ENCODE assay signal across 27 mouse cellular contexts in genomic region chr11:80054659-80055058, GRCm38 (mm10). TPM values are rescaled to one million over a fixed set of nuclear protein-coding genes. Genes with fewer than 3 reads are reported as not detected.
DNase-seq lines count a peak whose midpoint lies in the region; ATAC-seq and TF ChIP-seq lines count a peak whose summit lies in the region.
"Had no signal": no experiment of that assay in that cellular context is flagged by ENCODE, and none has a peak within 500 bp of the region (broad histone marks: within the 10 kb centered on the region; RNA-seq: fewer than 3 reads in every experiment).

No protein-coding gene starts in this region.

- no peak for TF ChIP-seq CTCF in lung, postnatal 0 days (IDR thresholded peaks at IDR 0.05)

- no peak for ATAC-seq in heart, embryonic 13.5 days (ENCODE audit: extremely low read depth, insufficient number of reproducible peaks, low FRiP score, low TSS enrichment)
- peak; percentile 59 for ATAC-seq in lung, postnatal 0 days
- ATAC-seq: activated CD4-positive, CD25-positive, alpha-beta regulatory T cell, adult 4 months; CD4-positive, CD25-positive, alpha-beta regulatory T cell, adult 4 months; forebrain, embryonic 14.5 days; forebrain, embryonic 16.5 days; Patski had no signal

- H3K4me1 ChIP-seq in heart, embryonic 13.5 days: peaks cover 41% of the 10 kb centered on the region
- no peaks in the 10 kb centered on the region for H3K4me1 ChIP-seq in lung, postnatal 0 days (ENCODE audit: insufficient read depth, low read depth, low read length)
- H3K4me1 ChIP-seq: forebrain, embryonic 10.5 days; forebrain, embryonic 12.5 days had no signal

- no peak overlapping the region for H3K4me2 ChIP-seq in heart, embryonic 13.5 days
- no peak overlapping the region for H3K4me2 ChIP-seq in lung, postnatal 0 days (replicated peaks; ENCODE audit: low read depth, low read length)
- H3K4me2 ChIP-seq: embryonic facial prominence, embryonic 13.5 days; embryonic facial prominence, embryonic 15.5 days; forebrain, embryonic 12.5 days had no signal

- H3K4me3 ChIP-seq in heart, embryonic 13.5 days: no peak overlapping the region
- no peak overlapping the region for H3K4me3 ChIP-seq in lung, postnatal 0 days (ENCODE audit: low read depth, low read length)
- H3K4me3 ChIP-seq: embryonic facial prominence, embryonic 13.5 days; embryonic facial prominence, embryonic 15.5 days; erythroblast, embryonic 14.5 days; forebrain, embryonic 10.5 days; forebrain, embryonic 12.5 days had no signal

- H3K27me3 ChIP-seq in heart, embryonic 13.5 days (replicated peaks): no peaks in the 10 kb centered on the region
- H3K27me3 ChIP-seq in lung, postnatal 0 days (replicated peaks; ENCODE audit: insufficient read depth, low read length): no peaks in the 10 kb centered on the region
- H3K27me3 ChIP-seq: CH12.LX; embryonic facial prominence, embryonic 13.5 days; embryonic facial prominence, embryonic 15.5 days; forebrain, embryonic 12.5 days; Patski had no signal

- peaks cover 79% of the 10 kb centered on the region for H3K36me3 ChIP-seq in heart, embryonic 13.5 days
- peaks cover 40% of the 10 kb centered on the region for H3K36me3 ChIP-seq in lung, postnatal 0 days (ENCODE audit: insufficient read depth, low read length)

- no peaks in the 10 kb centered on the region for H3K9me3 ChIP-seq in heart, embryonic 13.5 days
- no peaks in the 10 kb centered on the region for H3K9me3 ChIP-seq in lung, postnatal 0 days (ENCODE audit: low read length)
- H3K9me3 ChIP-seq: embryonic facial prominence, embryonic 13.5 days; embryonic facial prominence, embryonic 15.5 days; forebrain, embryonic 10.5 days; forebrain, embryonic 12.5 days; G1E had no signal

- no peak for DNase-seq in heart, postnatal 14 days
- peak; percentile 72 for DNase-seq in lung, postnatal 0 days (ENCODE audit: low spot score)
- no peak for DNase-seq in lung, postnatal 10 days
- peak; percentile 51 for DNase-seq in lung, postnatal 36 days
- no peak for DNase-seq in lung, postnatal 14 days
- DNase-seq: adrenal gland, adult 8-10 months; adrenal gland, postnatal 14 days; B cell, adult 2 months; cerebellum, adult 11-12 months; cerebellum, adult 2 months; cerebellum, adult 9-10 months; cerebellum, postnatal 14 days; cerebellum, postnatal 36 days; embryo, embryonic 11 days had no signal

- H3K27ac ChIP-seq in heart, embryonic 13.5 days (replicated peaks): no peak overlapping the region
- peak overlapping the region; percentile 78 for H3K27ac ChIP-seq in lung, postnatal 0 days (ENCODE audit: low read length)
- H3K27ac ChIP-seq: embryonic facial prominence, embryonic 13.5 days; embryonic facial prominence, embryonic 15.5 days; forebrain, embryonic 10.5 days; forebrain, embryonic 12.5 days had no signal

- peak; percentile 61 for TF ChIP-seq EP300 in lung, postnatal 0 days (IDR thresholded peaks at IDR 0.05)

- 0 out of 2 replicates have a peak overlapping the region, but pooled peaks have one; percentile 4 for H3K9ac ChIP-seq in heart, embryonic 13.5 days
- no peak overlapping the region for H3K9ac ChIP-seq in lung, postnatal 0 days (replicated peaks; ENCODE audit: low read depth)
- H3K9ac ChIP-seq: embryonic facial prominence, embryonic 13.5 days; embryonic facial prominence, embryonic 15.5 days; forebrain, embryonic 12.5 days had no signal

- intact Hi-C loops in heart, postnatal 14 days (cut with DNase I): no loop called here

- WGBS in heart, embryonic 13.5 days: 50% methylated on average over 4 of the region's 4 CpGs
- 21% methylated on average over 4 of the region's 4 CpGs for WGBS in lung, postnatal 0 days

RNA-seq across cellular contexts. Expression of gene Crlf3, which starts 26.1 kb away (rescaled TPM):
- polyA plus RNA-seq in heart, embryonic 13.5 days (2015; fragmentation: Nextera tagmentation; extraction: Ambion mirVana): 30.2 and 35.1 TPM in 2 replicates
- total RNA-seq in heart, postnatal 14 days (2021): 10 to 100 TPM; 16.1 to 16.9 TPM
- 40.8 and 42.4 TPM in 2 replicates for polyA plus RNA-seq in lung, postnatal 0 days (2015; fragmentation: Nextera tagmentation; extraction: Ambion mirVana)

RNA-seq across cellular contexts. Expression of gene Atad5, which starts 34.5 kb away (rescaled TPM):
- 5.5 and 5.7 TPM in 2 replicates for polyA plus RNA-seq in heart, embryonic 13.5 days (2015; fragmentation: Nextera tagmentation; extraction: Ambion mirVana)
- 1 to 10 TPM; 1.8 to 2.0 TPM for total RNA-seq in heart, postnatal 14 days (2021)
- 1.7 and 2.0 TPM in 2 replicates for polyA plus RNA-seq in lung, postnatal 0 days (2015; fragmentation: Nextera tagmentation; extraction: Ambion mirVana)

Comparison
In these comparisons a context has a peak if more than half of its experiments do, and no peak if none do; other contexts are left out.
1. DNase-seq: peak in lung, postnatal 0 days (single experiment) and lung, postnatal 36 days (single experiment); none in heart, postnatal 14 days (0 of 2), lung, postnatal 10 days (single experiment) and lung, postnatal 14 days (single experiment).